ENCODE assay signal across 8 mouse cellular contexts in the genomic region with DNA sequence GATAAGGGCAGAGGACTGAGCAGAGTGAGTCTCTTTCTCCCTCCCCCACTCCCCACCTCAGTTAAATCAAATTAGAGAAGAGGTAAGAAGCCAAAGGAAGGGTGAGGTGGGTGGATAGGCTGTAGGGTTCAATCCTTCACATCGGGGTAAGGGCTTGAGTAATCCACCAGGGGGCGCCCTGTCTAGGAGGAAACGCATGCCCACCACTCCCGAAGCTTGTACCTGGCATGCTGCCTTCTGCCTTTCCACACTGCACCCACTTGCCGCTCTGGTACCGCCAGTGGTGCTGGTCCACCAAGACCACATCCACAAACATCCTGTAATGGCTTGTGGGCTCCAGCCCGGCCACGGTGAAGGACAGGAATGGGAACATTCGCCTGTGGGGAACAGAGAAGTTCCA. TPM values are rescaled to one million over a fixed set of nuclear protein-coding genes. Genes with fewer than 3 reads are reported as not detected.
A peak's percentile ranks its signal among the peaks of the same experiment; 100 is the strongest.
DNase-seq lines count a peak whose midpoint lies in the region; ATAC-seq and TF ChIP-seq lines count a peak whose summit lies in the region.
"Had no signal": no experiment of that assay in that cellular context is flagged by ENCODE, and none has a peak within 500 bp of the region (broad histone marks: within the 10 kb centered on the region; RNA-seq: fewer than 3 reads in every experiment).

No protein-coding gene starts in this region.

- TF ChIP-seq EP300 in stomach, postnatal 0 days (optimal IDR thresholded peaks at IDR 0.05) = no peak

- peak; percentile 85 for TF ChIP-seq CTCF in bone marrow, adult 2 months (IDR thresholded peaks at IDR 0.05; ENCODE audit: control insufficient read depth, insufficient read depth, low read length)
- peak; percentile 85 for TF ChIP-seq CTCF in stomach, postnatal 0 days (IDR thresholded peaks at IDR 0.05; ENCODE audit: low read depth)

- H3K4me3 ChIP-seq in bone marrow, adult 2 months (replicated peaks; ENCODE audit: control insufficient read depth, low read depth, low read length) = no peak overlapping the region
- no peak overlapping the region for H3K4me3 ChIP-seq in embryonic facial prominence, embryonic 14.5 days (ENCODE audit: low read depth, low read length)
- no peak overlapping the region for H3K4me3 ChIP-seq in kidney, embryonic 16.5 days (ENCODE audit: low read length)
- H3K4me3 ChIP-seq in stomach, postnatal 0 days (ENCODE audit: low read depth, low read length) = no peak overlapping the region
- H3K4me3 ChIP-seq: stomach, embryonic 15.5 days had no signal

- ATAC-seq in embryonic facial prominence, embryonic 14.5 days (ENCODE audit: low read depth) = no peak
- 0 out of 2 replicates have a peak, but pooled peaks have one; percentile 2 for ATAC-seq in kidney, embryonic 16.5 days (ENCODE audit: low FRiP score, low TSS enrichment)
- ATAC-seq in stomach, postnatal 0 days (ENCODE audit: low FRiP score, low TSS enrichment) = peak; percentile 30; the same call in 1 of the 2 replicates

- no peak overlapping the region for H3K9ac ChIP-seq in embryonic facial prominence, embryonic 14.5 days (ENCODE audit: low read depth, low read length)
- H3K9ac ChIP-seq in kidney, embryonic 16.5 days (replicated peaks; ENCODE audit: low read length) = no peak overlapping the region
- no peak overlapping the region for H3K9ac ChIP-seq in stomach, postnatal 0 days (ENCODE audit: low read length)
- H3K9ac ChIP-seq: stomach, embryonic 15.5 days had no signal

- H3K36me3 ChIP-seq in embryonic facial prominence, embryonic 14.5 days (ENCODE audit: control insufficient read depth, insufficient read depth, low read length) = no peaks in the 10 kb centered on the region
- no peaks in the 10 kb centered on the region for H3K36me3 ChIP-seq in kidney, embryonic 16.5 days (ENCODE audit: insufficient read depth, low read length)
- H3K36me3 ChIP-seq in stomach, postnatal 0 days (ENCODE audit: control insufficient read depth, insufficient read depth, low read length) = no peaks in the 10 kb centered on the region
- H3K36me3 ChIP-seq: stomach, embryonic 15.5 days had no signal

- WGBS in bone marrow, adult 2 months = 6% methylated on average over 9 of the region's 9 CpGs
- WGBS in embryonic facial prominence, embryonic 14.5 days = 21% methylated on average over 9 of the region's 9 CpGs
- 16% methylated on average over 9 of the region's 9 CpGs for WGBS in kidney, embryonic 16.5 days
- 17% methylated on average over 9 of the region's 9 CpGs for WGBS in stomach, postnatal 0 days

- peak; percentile 73 for DNase-seq in A20 (ENCODE audit: low read depth, low spot score)
- DNase-seq in CD4-positive helper T cell, adult 2 months (ENCODE audit: low read depth, low spot score) = peak; percentile 72
- peak; percentile 48 for DNase-seq in embryonic facial prominence, embryonic 14.5 days (ENCODE audit: low spot score)
- DNase-seq in lung, postnatal 4 days = peak; percentile 68 to 83
- DNase-seq in stomach, postnatal 0 days (ENCODE audit: low spot score) = peak; percentile 74

- H3K9me3 ChIP-seq in embryonic facial prominence, embryonic 14.5 days (ENCODE audit: control insufficient read depth, low read length) = no peaks in the 10 kb centered on the region
- H3K9me3 ChIP-seq in kidney, embryonic 16.5 days (ENCODE audit: low read length) = no peaks in the 10 kb centered on the region
- H3K9me3 ChIP-seq in stomach, postnatal 0 days (ENCODE audit: control insufficient read depth, low read length) = no peaks in the 10 kb centered on the region
- H3K9me3 ChIP-seq: stomach, embryonic 15.5 days had no signal

- TF ChIP-seq POLR2A in bone marrow, adult 2 months (IDR thresholded peaks at IDR 0.05; ENCODE audit: borderline replicate concordance, control insufficient read depth, low read depth, low read length) = no peak

- no peak overlapping the region for H3K27ac ChIP-seq in bone marrow, adult 2 months (ENCODE audit: control insufficient read depth, insufficient read depth, low read depth, low read length, poor library complexity)
- no peak overlapping the region for H3K27ac ChIP-seq in embryonic facial prominence, embryonic 14.5 days (replicated peaks; ENCODE audit: low read depth, low read length)
- H3K27ac ChIP-seq in kidney, embryonic 16.5 days (ENCODE audit: low read length) = no peak overlapping the region
- H3K27ac ChIP-seq in stomach, postnatal 0 days (replicated peaks) = no peak overlapping the region
- H3K27ac ChIP-seq: stomach, embryonic 15.5 days had no signal

- peaks cover 29% of the 10 kb centered on the region for H3K27me3 ChIP-seq in embryonic facial prominence, embryonic 14.5 days (replicated peaks; ENCODE audit: control insufficient read depth, insufficient read depth, low read length)
- H3K27me3 ChIP-seq in kidney, embryonic 16.5 days (ENCODE audit: insufficient read depth, low read length) = peaks cover 18% of the 10 kb centered on the region
- H3K27me3 ChIP-seq in stomach, postnatal 0 days (ENCODE audit: control insufficient read depth, insufficient read depth, low read length) = 0 out of 2 replicates have a peak, but pooled peaks cover 4% of the 10 kb centered on the region

- no peak overlapping the region for H3K4me2 ChIP-seq in embryonic facial prominence, embryonic 14.5 days (ENCODE audit: low read depth, low read length)
- H3K4me2 ChIP-seq in kidney, embryonic 16.5 days (replicated peaks; ENCODE audit: low read depth, low read length) = no peak overlapping the region
- H3K4me2 ChIP-seq in stomach, postnatal 0 days (replicated peaks; ENCODE audit: low read depth) = no peak overlapping the region
- H3K4me2 ChIP-seq: stomach, embryonic 15.5 days had no signal

- peaks cover 1% of the 10 kb centered on the region; the same call in 1 of the 2 replicates for H3K4me1 ChIP-seq in bone marrow, adult 2 months (ENCODE audit: control insufficient read depth, insufficient read depth, low read length)
- no peaks in the 10 kb centered on the region for H3K4me1 ChIP-seq in embryonic facial prominence, embryonic 14.5 days (ENCODE audit: control insufficient read depth, insufficient read depth, low read length)
- H3K4me1 ChIP-seq in kidney, embryonic 16.5 days (ENCODE audit: insufficient read depth, low read length) = no peaks in the 10 kb centered on the region; the same call in 1 of the 2 replicates
- H3K4me1 ChIP-seq in stomach, postnatal 0 days (replicated peaks; ENCODE audit: control insufficient read depth, insufficient read depth) = no peaks in the 10 kb centered on the region
- H3K4me1 ChIP-seq: stomach, embryonic 15.5 days had no signal

RNA-seq across cellular contexts. Expression of gene Tbx21, which starts 13.4 kb away (rescaled TPM):
- 0.77 and 2.2 TPM in 2 replicates for polyA plus RNA-seq in bone marrow, adult 2 months (2011; ENCODE audit: insufficient read depth, insufficient read length, low replicate concordance, missing spikeins)
- 0.13 and 0.26 TPM in 2 replicates for polyA plus RNA-seq in embryonic facial prominence, embryonic 14.5 days (2014; fragmentation: Nextera tagmentation; extraction: Ambion mirVana)
- polyA plus RNA-seq in kidney, embryonic 16.5 days (2015; fragmentation: Nextera tagmentation; extraction: Ambion mirVana) = 0.14 and 0.24 TPM in 2 replicates
- 0.05 and 0.10 TPM in 2 replicates for polyA plus RNA-seq in stomach, postnatal 0 days (2015; fragmentation: Nextera tagmentation; extraction: Ambion mirVana)
- polyA plus RNA-seq: stomach, embryonic 15.5 days had no signal

RNA-seq across cellular contexts. Expression of gene Tbkbp1, which starts 49.6 kb away (rescaled TPM):
- 6.3 and 16.6 TPM in 2 replicates for polyA plus RNA-seq in bone marrow, adult 2 months (2011; ENCODE audit: insufficient read depth, insufficient read length, low replicate concordance, missing spikeins)
- 7.6 TPM in 2 replicates for polyA plus RNA-seq in embryonic facial prominence, embryonic 14.5 days (2014; fragmentation: Nextera tagmentation; extraction: Ambion mirVana)
- 4.0 TPM in 2 replicates for polyA plus RNA-seq in kidney, embryonic 16.5 days (2015; fragmentation: Nextera tagmentation; extraction: Ambion mirVana)
- polyA plus RNA-seq in stomach, postnatal 0 days (2015; fragmentation: Nextera tagmentation; extraction: Ambion mirVana) = 1.8 and 2.4 TPM in 2 replicates

RNA-seq across cellular contexts. Expression of gene Osbpl7, which starts 51.3 kb away (rescaled TPM):
- 8.2 and 17.7 TPM in 2 replicates for polyA plus RNA-seq in bone marrow, adult 2 months (2011; ENCODE audit: insufficient read depth, insufficient read length, low replicate concordance, missing spikeins)
- 5.0 and 7.1 TPM in 2 replicates for polyA plus RNA-seq in embryonic facial prominence, embryonic 14.5 days (2014; fragmentation: Nextera tagmentation; extraction: Ambion mirVana)
- 10.2 and 10.4 TPM in 2 replicates for polyA plus RNA-seq in kidney, embryonic 16.5 days (2015; fragmentation: Nextera tagmentation; extraction: Ambion mirVana)
- 7.5 and 8.6 TPM in 2 replicates for polyA plus RNA-seq in stomach, postnatal 0 days (2015; fragmentation: Nextera tagmentation; extraction: Ambion mirVana)
